Mouse (Mus musculus): ENCODE data around the gene Gm15517. TPM values are rescaled to one million over a fixed set of nuclear protein-coding genes. Genes with fewer than 3 reads are reported as not detected.
"Not testable (repeated sequence)": the region's sequence is repeated elsewhere in the genome, so short reads cannot be mapped to it uniquely, and the experiment has no call there.

Gene Gm15517
- polyA plus RNA-seq, 1 experiment: not detected

DNA sequence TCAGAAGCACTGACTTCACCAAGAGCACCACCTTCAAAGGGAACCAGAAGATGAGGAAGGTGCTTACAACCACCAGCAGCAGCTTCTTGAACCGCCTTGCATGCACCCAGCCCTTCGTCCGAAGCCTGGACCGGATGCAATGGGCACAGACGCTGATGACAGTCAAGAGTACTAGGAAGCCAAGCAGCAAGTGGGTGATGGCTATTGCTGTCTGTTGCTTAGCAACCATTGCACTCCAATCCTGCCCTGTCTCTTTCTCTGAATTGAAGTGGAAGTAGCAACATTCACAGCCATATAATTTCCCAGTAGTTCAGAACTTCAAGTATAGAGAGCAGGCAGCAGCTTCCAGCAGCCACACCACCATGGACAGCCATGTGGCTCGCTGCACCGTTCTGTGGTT lies 20.3 kb downstream of the Gm15517 start:
- Histone ChIP-seq H3K27ac (ENCODE audit: insufficient read depth, low read length) (no peak overlapping the region), H3K36me3 (ENCODE audit: control insufficient read depth, insufficient read depth, low read length, poor library complexity, severe bottlenecking) (no peaks in the 10 kb centered on the region), H3K9ac (ENCODE audit: low read depth, poor library complexity, severe bottlenecking) (no peak overlapping the region), H3K4me3 (ENCODE audit: low read depth, low read length) (no peak overlapping the region), H3K9me3 (replicated peaks; ENCODE audit: control insufficient read depth, insufficient read depth, low read length, poor library complexity, severe bottlenecking) (no peaks in the 10 kb centered on the region), H3K27me3 (ENCODE audit: control insufficient read depth, insufficient read depth, low read length, poor library complexity, severe bottlenecking) (no peaks in the 10 kb centered on the region), H3K4me1 (ENCODE audit: control insufficient read depth, insufficient read depth, low read length) (no peaks in the 10 kb centered on the region)
- TF ChIP-seq EP300 (IDR thresholded peaks at IDR 0.05; ENCODE audit: insufficient read depth, low read depth, low read length) (no peak), CTCF (IDR thresholded peaks at IDR 0.05; ENCODE audit: low read depth, low read length) (no peak)

GRCm38 (mm10) chr7:44287760-44288159 lies 26.5 kb downstream of the Gm15517 start:
- Histone ChIP-seq H3K27me3 (ENCODE audit: control insufficient read depth, insufficient read depth, low read length, poor library complexity, severe bottlenecking) (no peaks in the 10 kb centered on the region), H3K9ac (ENCODE audit: low read depth, poor library complexity, severe bottlenecking) (no peak overlapping the region), H3K4me1 (ENCODE audit: control insufficient read depth, insufficient read depth, low read length) (peaks cover 3% of the 10 kb centered on the region), H3K9me3 (replicated peaks; ENCODE audit: control insufficient read depth, insufficient read depth, low read length, poor library complexity, severe bottlenecking) (peaks cover 20% of the 10 kb centered on the region), H3K27ac (ENCODE audit: insufficient read depth, low read length) (no peak overlapping the region), H3K4me3 (ENCODE audit: low read depth, low read length) (no peak overlapping the region), H3K36me3 (ENCODE audit: control insufficient read depth, insufficient read depth, low read length, poor library complexity, severe bottlenecking) (no peaks in the 10 kb centered on the region)
- no peak for TF ChIP-seq EP300 (IDR thresholded peaks at IDR 0.05; ENCODE audit: insufficient read depth, low read depth, low read length)
- no peak for TF ChIP-seq POLR2A (IDR thresholded peaks at IDR 0.05; ENCODE audit: insufficient read depth, low read length)
- no peak for TF ChIP-seq CTCF (IDR thresholded peaks at IDR 0.05; ENCODE audit: low read depth, low read length)

DNA sequence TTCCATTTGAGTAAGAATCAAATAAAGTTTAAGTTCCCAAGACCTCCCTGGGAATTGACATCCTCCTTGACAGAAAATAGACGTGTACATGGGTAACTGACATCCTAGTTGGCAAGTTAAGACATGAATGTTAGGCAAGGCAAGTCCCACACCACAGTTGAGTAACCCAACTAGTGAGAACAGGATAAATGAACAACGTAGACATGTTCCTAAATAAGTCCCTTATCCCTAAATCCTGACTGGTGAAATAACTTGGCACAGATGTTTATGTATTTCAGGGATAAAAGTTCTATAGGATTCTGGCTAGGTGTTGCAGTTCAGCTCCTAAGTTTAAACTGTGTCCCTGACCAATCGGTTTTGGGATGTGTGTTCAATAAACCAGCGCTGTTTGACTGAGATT lies 29.7 kb downstream of the Gm15517 start:
- Histone ChIP-seq H3K36me3 (ENCODE audit: control insufficient read depth, insufficient read depth, low read length, poor library complexity, severe bottlenecking) (no peaks in the 10 kb centered on the region), H3K9me3 (replicated peaks; ENCODE audit: control insufficient read depth, insufficient read depth, low read length, poor library complexity, severe bottlenecking) (peaks cover 20% of the 10 kb centered on the region), H3K4me3 (ENCODE audit: low read depth, low read length) (no peak overlapping the region), H3K4me1 (ENCODE audit: control insufficient read depth, insufficient read depth, low read length) (peaks cover 3% of the 10 kb centered on the region), H3K27ac (ENCODE audit: insufficient read depth, low read length) (peak overlapping the region; percentile 96), H3K9ac (ENCODE audit: low read depth, poor library complexity, severe bottlenecking) (no peak overlapping the region), H3K27me3 (ENCODE audit: control insufficient read depth, insufficient read depth, low read length, poor library complexity, severe bottlenecking) (no peaks in the 10 kb centered on the region)
- TF ChIP-seq EP300 (IDR thresholded peaks at IDR 0.05; ENCODE audit: insufficient read depth, low read depth, low read length): no peak
- no peak for TF ChIP-seq POLR2A (IDR thresholded peaks at IDR 0.05; ENCODE audit: insufficient read depth, low read length)
- no peak for TF ChIP-seq CTCF (IDR thresholded peaks at IDR 0.05; ENCODE audit: low read depth, low read length)

- no peaks in the 10 kb centered on the region for H3K27me3 ChIP-seq (ENCODE audit: control insufficient read depth, insufficient read depth, low read length, poor library complexity, severe bottlenecking)
- no peaks in the 10 kb centered on the region for H3K36me3 ChIP-seq (ENCODE audit: control insufficient read depth, insufficient read depth, low read length, poor library complexity, severe bottlenecking)
- H3K9me3 ChIP-seq (replicated peaks; ENCODE audit: control insufficient read depth, insufficient read depth, low read length, poor library complexity, severe bottlenecking): peaks cover 20% of the 10 kb centered on the region
- H3K4me1 ChIP-seq (ENCODE audit: control insufficient read depth, insufficient read depth, low read length): peaks cover 3% of the 10 kb centered on the region
- peak; percentile 74 for TF ChIP-seq EP300 (IDR thresholded peaks at IDR 0.05; ENCODE audit: insufficient read depth, low read depth, low read length)
- no peak for TF ChIP-seq CTCF (IDR thresholded peaks at IDR 0.05; ENCODE audit: low read depth, low read length)
- no peak overlapping the region for H3K4me3 ChIP-seq (ENCODE audit: low read depth, low read length)
- H3K9ac ChIP-seq (ENCODE audit: low read depth, poor library complexity, severe bottlenecking): no peak overlapping the region
- peak overlapping the region; percentile 96 for H3K27ac ChIP-seq (ENCODE audit: insufficient read depth, low read length)
These were observed 30.2 kb downstream of the Gm15517 start for GRCm38 (mm10) chr7:44291418-44291817.

GRCm38 (mm10) chr7:44297501-44297900 lies 36.3 kb downstream of the Gm15517 start:
- not testable (repeated sequence) for H3K27ac ChIP-seq (ENCODE audit: insufficient read depth, low read length); H3K27me3 ChIP-seq (ENCODE audit: control insufficient read depth, insufficient read depth, low read length, poor library complexity, severe bottlenecking); H3K4me3 ChIP-seq (ENCODE audit: low read depth, low read length); H3K4me1 ChIP-seq (ENCODE audit: control insufficient read depth, insufficient read depth, low read length); H3K36me3 ChIP-seq (ENCODE audit: control insufficient read depth, insufficient read depth, low read length, poor library complexity, severe bottlenecking); H3K9ac ChIP-seq (ENCODE audit: low read depth, poor library complexity, severe bottlenecking); H3K9me3 ChIP-seq (replicated peaks; ENCODE audit: control insufficient read depth, insufficient read depth, low read length, poor library complexity, severe bottlenecking)

- H3K9ac ChIP-seq (ENCODE audit: low read depth, poor library complexity, severe bottlenecking): peak overlapping the region; percentile 74
- no peaks in the 10 kb centered on the region for H3K36me3 ChIP-seq (ENCODE audit: control insufficient read depth, insufficient read depth, low read length, poor library complexity, severe bottlenecking)
- peaks cover 1% of the 10 kb centered on the region for H3K4me1 ChIP-seq (ENCODE audit: control insufficient read depth, insufficient read depth, low read length)
- H3K27ac ChIP-seq (ENCODE audit: insufficient read depth, low read length): peak overlapping the region; percentile 60
- no peak for TF ChIP-seq POLR2A (IDR thresholded peaks at IDR 0.05; ENCODE audit: insufficient read depth, low read length)
- TF ChIP-seq EP300 (IDR thresholded peaks at IDR 0.05; ENCODE audit: insufficient read depth, low read depth, low read length): no peak
- no peak for TF ChIP-seq CTCF (IDR thresholded peaks at IDR 0.05; ENCODE audit: low read depth, low read length)
- no peaks in the 10 kb centered on the region for H3K9me3 ChIP-seq (replicated peaks; ENCODE audit: control insufficient read depth, insufficient read depth, low read length, poor library complexity, severe bottlenecking)
- no peaks in the 10 kb centered on the region for H3K27me3 ChIP-seq (ENCODE audit: control insufficient read depth, insufficient read depth, low read length, poor library complexity, severe bottlenecking)
- peak overlapping the region; percentile 75 for H3K4me3 ChIP-seq (ENCODE audit: low read depth, low read length)
These were observed 42.4 kb downstream of the Gm15517 start for GRCm38 (mm10) chr7:44303346-44304340.
